Mouse (Mus musculus): ENCODE results near the gene Ralgapb.

Ralgapb gene

DNA sequence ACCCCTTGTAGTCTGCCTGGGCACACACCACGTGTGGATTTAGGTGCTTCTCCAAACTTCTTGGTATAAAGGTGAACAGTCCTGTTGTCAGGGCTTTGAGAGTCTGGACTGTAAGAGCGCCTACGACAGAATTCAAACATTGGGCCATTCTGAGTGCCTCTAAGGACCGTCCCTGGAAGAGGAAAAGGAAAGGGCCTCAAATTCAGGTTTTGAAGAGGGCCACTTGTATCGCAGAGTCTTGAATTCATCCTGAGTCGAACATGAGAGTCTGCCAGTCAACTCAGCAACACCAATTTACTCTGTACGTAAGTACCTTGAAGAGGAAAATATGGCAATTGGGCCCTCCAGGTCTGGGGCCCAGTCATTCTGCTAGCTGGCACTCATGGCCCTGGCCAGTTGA, 6.7 kb upstream of the Ralgapb start:
- in situ Hi-C loops (cut with MboI, MseI): no loop called here

- in situ Hi-C loops (cut with MboI, MseI): no loop called here
These were observed 552 bp upstream of the Ralgapb start for GRCm38 (mm10) chr2:158408997-158409594.

DNA sequence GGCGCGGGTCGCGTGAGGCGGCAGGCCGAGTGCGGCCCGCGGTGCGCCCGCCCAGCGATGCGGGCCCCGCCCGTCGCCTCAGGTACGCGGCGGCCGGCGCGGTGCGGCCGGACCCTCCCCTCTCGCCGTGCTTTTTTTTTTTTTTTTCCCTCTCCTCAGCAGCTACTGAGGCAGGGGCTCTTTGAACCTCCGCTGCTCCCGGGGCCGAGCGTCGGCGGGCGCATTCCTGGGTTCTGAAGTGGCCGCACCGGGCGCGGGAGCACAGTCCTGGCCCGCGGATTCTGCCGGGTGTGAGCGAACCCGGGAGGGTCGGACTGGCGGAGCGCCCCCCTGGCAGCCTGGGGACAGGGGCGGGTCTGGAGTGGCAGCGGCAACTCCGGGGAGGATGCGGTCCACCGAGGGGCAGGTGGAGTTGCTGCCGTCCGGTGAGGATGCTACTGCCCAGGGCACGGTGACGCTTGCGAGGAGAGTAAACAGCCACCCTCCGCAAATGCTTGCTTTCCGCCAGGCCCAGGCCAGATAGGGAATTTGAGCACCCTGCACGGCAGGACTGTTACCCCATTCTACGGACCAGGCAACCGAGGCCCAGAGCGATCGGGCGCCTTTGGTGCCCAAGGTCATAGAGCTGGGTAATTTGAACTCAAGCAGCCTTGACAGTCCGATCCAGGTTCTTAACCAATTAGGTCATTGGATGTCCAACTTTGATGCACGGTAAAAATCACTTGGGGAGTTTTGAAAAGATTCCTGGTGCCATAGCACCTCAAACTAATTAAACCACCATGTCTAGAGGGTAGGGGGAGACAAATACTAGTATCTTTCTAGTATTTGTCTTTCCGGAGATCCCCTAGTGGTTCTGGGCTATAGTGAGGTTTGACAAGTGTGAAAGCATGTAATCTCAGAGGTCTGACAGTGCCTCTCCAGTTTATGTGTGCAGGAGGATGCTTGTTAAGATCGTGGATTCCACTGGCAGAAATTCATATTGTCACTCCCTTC, 670 bp downstream of the Ralgapb start:
- in situ Hi-C loops (cut with MboI, MseI): no loop called here

DNA sequence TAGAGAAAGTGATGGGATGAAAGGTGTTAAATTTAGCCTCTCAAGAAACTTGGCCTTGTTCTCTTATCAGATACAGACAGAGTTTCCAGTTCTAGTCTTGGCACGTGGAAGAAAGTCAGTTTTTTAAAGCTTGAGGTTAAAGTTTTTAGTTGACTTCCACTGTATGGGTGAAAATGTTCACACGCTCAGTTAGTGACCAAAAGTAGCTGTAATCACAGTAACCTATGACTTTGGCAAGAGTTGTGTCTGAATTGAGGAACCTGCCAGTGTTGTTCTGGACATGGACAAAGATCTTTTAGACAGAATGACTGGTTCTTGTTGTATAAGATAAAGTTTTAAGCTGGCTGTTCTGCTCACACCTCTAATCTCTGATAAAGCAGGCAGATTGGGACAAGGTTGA, 3.6 kb downstream of the Ralgapb start:
- in situ Hi-C loops (cut with MboI, MseI): no loop called here

DNA sequence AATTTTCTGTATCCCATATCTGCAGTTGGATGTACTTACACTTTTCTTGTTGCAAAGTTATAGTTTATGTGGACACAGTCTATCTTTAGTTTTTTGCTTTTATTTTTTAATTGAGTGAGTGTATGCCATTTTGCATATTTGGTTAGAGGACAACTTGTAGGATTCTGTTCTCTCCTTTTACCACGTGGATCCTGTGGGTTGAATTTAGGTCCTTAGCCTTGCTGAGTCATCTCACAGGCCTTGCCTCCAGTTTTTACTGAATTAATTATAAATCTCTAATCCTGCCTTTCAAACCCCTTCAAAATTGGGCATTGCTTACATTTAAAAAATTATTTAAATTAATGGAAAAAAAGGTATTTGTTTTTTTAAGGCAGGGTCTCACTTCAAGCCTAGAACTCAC, 6.2 kb downstream of the Ralgapb start:
- in situ Hi-C loops (cut with MboI, MseI): no loop called here

- in situ Hi-C loops (cut with MboI, MseI): no loop called here
These were observed 9.0 kb downstream of the Ralgapb start for GRCm38 (mm10) chr2:158418663-158419062.

GRCm38 (mm10) chr2:158445814-158446213, 36.2 kb downstream of the Ralgapb start:
- in situ Hi-C loops (cut with MboI, MseI): no loop called here

GRCm38 (mm10) chr2:158449845-158450244, 40.2 kb downstream of the Ralgapb start:
- in situ Hi-C loops (cut with MboI, MseI): no loop called here

GRCm38 (mm10) chr2:158456451-158456850, 46.8 kb downstream of the Ralgapb start:
- in situ Hi-C loops (cut with MboI, MseI): no loop called here

DNA sequence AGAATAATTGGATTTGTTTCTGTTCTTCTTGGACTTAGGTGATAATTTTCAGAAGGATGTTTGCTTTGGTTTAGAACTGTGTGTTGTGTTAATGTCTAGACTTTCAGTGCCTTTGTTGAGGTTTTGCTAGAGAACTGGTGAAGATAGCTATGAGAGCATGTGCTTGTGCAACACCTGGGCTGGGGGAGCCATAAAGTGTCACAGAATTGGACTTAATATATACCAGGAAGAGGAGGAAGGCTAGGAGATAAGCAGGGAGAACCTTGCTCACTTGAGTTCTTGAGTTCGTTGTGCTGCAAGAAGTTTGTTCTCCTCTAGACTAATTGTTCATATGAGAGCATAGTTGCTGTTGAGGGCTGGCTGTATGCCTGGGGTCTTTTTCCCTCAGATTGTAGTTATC, 48.0 kb downstream of the Ralgapb start:
- in situ Hi-C loops (cut with MboI, MseI): no loop called here

GRCm38 (mm10) chr2:158462450-158462849, 52.8 kb downstream of the Ralgapb start:
- in situ Hi-C loops (cut with MboI, MseI): no loop called here

DNA sequence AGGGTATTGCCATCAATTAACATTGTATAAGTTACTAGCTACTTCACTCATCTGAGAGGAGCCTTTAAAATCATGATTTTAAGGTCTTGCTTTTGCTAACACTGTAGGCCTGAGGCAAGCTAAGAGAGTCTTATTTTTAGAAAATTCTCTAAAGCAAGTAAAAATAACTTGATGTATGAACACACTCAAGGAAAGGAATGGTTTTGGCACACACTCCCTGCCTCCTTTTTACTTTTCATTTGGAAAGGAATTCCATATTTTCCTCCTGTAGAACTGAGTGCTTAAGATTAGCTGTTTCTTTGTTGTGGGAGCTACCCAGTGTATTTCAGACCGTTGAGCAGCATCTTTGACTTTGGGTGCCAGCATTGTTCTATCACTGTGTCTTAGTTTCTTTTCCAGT, 64.5 kb downstream of the Ralgapb start:
- in situ Hi-C loops (cut with MboI, MseI): no loop called here

DNA sequence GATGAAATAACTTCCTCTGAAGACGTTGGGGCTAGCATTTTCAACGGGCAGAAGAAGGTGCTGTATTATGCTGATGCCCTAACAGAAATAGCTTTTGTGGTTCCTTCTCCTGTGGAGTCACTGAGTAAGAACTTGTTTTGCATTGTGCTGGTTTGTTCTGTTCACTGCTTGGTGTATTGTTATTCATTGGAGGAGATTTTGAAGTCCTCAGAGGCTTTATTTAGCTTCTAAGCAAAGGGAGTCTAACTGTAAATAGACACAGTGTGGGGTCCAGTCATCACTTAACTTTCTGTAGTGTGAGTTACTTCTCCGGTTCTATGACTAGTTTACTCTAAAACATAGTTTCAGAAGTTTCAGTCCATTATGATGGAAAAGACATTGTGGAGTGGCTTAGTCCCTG, 68.0 kb downstream of the Ralgapb start:
- in situ Hi-C loops (cut with MboI, MseI): no loop called here

GRCm38 (mm10) chr2:158498457-158498856, 88.8 kb downstream of the Ralgapb start:
- in situ Hi-C loops (cut with MboI, MseI): no loop called here

- in situ Hi-C loops (cut with MboI, MseI): no loop called here
These were observed 92.5 kb downstream of the Ralgapb start, which contains the start of gene Adig for GRCm38 (mm10) chr2:158501836-158502812. TSS of gene Adig (plus strand) at chr2:158502612.

DNA sequence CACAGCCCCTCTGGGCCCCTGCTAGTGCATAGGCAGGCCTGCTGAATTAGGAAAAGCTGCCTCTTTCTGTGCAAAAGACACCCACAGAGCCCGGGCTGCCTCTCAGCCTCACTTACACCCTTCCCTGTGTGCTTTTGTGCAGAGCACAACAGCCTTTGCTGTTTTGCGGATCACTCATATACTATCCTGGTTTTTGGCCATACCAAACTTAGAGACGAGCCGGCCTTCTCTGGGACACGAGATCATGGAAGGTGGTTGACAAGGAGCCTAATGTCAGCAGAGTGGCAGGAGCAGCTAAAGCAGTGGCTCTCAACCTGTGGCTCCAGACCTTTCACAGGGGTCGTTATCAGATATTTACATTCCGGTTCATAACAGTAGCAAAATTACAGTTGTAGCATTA, 93.6 kb downstream of the Ralgapb start:
- in situ Hi-C loops (cut with MboI, MseI): no loop called here

- in situ Hi-C loops (cut with MboI, MseI): no loop called here
These were observed 94.0 kb downstream of the Ralgapb start for GRCm38 (mm10) chr2:158503671-158504070.

- in situ Hi-C loops (cut with MboI, MseI): no loop called here
These were observed 96.8 kb downstream of the Ralgapb start for GRCm38 (mm10) chr2:158506475-158506874.

DNA sequence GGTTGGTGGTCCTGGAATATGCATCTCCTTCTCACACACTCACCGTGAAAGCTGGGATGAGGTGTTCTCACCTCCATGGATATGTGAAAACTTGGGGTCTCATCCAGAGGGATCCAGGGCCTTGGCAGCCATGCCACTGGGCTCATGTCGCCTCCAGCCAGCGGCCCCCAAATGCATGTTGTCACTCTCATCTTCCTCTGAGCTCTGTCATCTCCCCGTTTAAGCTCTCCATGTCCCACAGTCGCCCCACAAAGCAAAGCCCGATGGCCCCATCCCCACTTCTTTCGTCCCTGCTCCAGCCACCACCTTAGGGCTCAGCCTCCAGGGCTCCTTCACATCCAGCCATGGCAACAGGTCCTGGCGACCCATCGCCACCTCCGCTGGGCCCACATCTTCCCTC, 97.4 kb downstream of the Ralgapb start:
- in situ Hi-C loops (cut with MboI, MseI): no loop called here

- in situ Hi-C loops (cut with MboI, MseI): no loop called here
These were observed 101.0 kb downstream of the Ralgapb start for GRCm38 (mm10) chr2:158510665-158511064.

- in situ Hi-C loops (cut with MboI, MseI): no loop called here
These were observed 102.9 kb downstream of the Ralgapb start, which contains the start of gene Arhgap40 for GRCm38 (mm10) chr2:158512528-158512927. TSS of gene Arhgap40 (plus strand) at chr2:158512796.
